Mouse (Mus musculus): ENCODE measurements around the gene Ptpn9. TPM values are rescaled to one million over a fixed set of nuclear protein-coding genes. Genes with fewer than 3 reads are reported as not detected.

The Ptpn9 gene
- total RNA-seq, 2 experiments from 2014 or later = 10.0 to 10.7 TPM

GRCm38 (mm10) chr9:57012393-57012792, 17.7 kb downstream of the Ptpn9 start:
- no peak for DNase-seq (ENCODE audit: low spot score)
- intact Hi-C loops (cut with DNase I) = no loop called here

- intact Hi-C loops (cut with DNase I) = no loop called here
- DNase-seq (ENCODE audit: low spot score) = no peak
These were observed 18.2 kb downstream of the Ptpn9 start for GRCm38 (mm10) chr9:57012895-57013294.

- intact Hi-C loops (cut with DNase I) = no loop called here
- DNase-seq (ENCODE audit: low spot score) = no peak
These were observed 19.0 kb downstream of the Ptpn9 start for GRCm38 (mm10) chr9:57013756-57014155.

GRCm38 (mm10) chr9:57014766-57015165, 20.0 kb downstream of the Ptpn9 start:
- no peak for DNase-seq (ENCODE audit: low spot score)
- intact Hi-C loops (cut with DNase I) = no loop called here

- DNase-seq (ENCODE audit: low spot score) = no peak
- intact Hi-C loops (cut with DNase I) = no loop called here
These were observed 22.9 kb downstream of the Ptpn9 start for GRCm38 (mm10) chr9:57017631-57018030.

GRCm38 (mm10) chr9:57031756-57032155, 37.0 kb downstream of the Ptpn9 start:
- intact Hi-C loops (cut with DNase I) = loop anchor here (5.0 kb wide), 1 partner anchor 139 kb away; no protein-coding TSS in a partner anchor

GRCm38 (mm10) chr9:57056237-57056636, 61.5 kb downstream of the Ptpn9 start:
- no peak for DNase-seq (ENCODE audit: low spot score)
- intact Hi-C loops (cut with DNase I) = loop anchor here (2.0 to 5.0 kb wide), 2 partner anchors 75 to 164 kb away; partner anchors contain the start of gene Man2c1

More at GRCm38 (mm10) chr9:57031756-57032155, 37.0 kb downstream of the Ptpn9 start:
- DNase-seq (ENCODE audit: low spot score) = no peak

GRCm38 (mm10) chr9:57064164-57064563, 69.4 kb downstream of the Ptpn9 start:
- no peak for DNase-seq (ENCODE audit: low spot score)
- intact Hi-C loops (cut with DNase I) = no loop called here

GRCm38 (mm10) chr9:57068266-57068665, 73.5 kb downstream of the Ptpn9 start:
- intact Hi-C loops (cut with DNase I) = no loop called here
- DNase-seq (ENCODE audit: low spot score) = no peak

GRCm38 (mm10) chr9:57070262-57070661, 75.5 kb downstream of the Ptpn9 start:
- intact Hi-C loops (cut with DNase I) = loop anchor here (2.0 to 5.0 kb wide), 2 partner anchors 61 to 138 kb away; partner anchors contain the start of gene Man2c1
- no peak for DNase-seq (ENCODE audit: low spot score)

- DNase-seq (ENCODE audit: low spot score) = no peak
- intact Hi-C loops (cut with DNase I) = loop anchor here (2.0 to 5.0 kb wide), 2 partner anchors 60 to 139 kb away; partner anchors contain the start of gene Man2c1
These were observed 76.2 kb downstream of the Ptpn9 start for GRCm38 (mm10) chr9:57070800-57071545.

GRCm38 (mm10) chr9:57071801-57072351, 77.2 kb downstream of the Ptpn9 start, which contains the start of gene Sin3a:
TSS of gene Sin3a (plus strand) at chr9:57072040.
- intact Hi-C loops (cut with DNase I) = loop anchor here (2.0 to 5.0 kb wide), 2 partner anchors 59 to 140 kb away; partner anchors contain the start of gene Man2c1
- DNase-seq (ENCODE audit: low spot score) = peak; percentile 60

GRCm38 (mm10) chr9:57072526-57072988, 77.8 kb downstream of the Ptpn9 start:
- intact Hi-C loops (cut with DNase I) = loop anchor here (5.0 kb wide), 1 partner anchor 140 kb away; no protein-coding TSS in a partner anchor
- no peak for DNase-seq (ENCODE audit: low spot score)

- DNase-seq (ENCODE audit: low spot score) = peak; percentile 97
- intact Hi-C loops (cut with DNase I) = loop anchor here (5.0 kb wide), 1 partner anchor 141 kb away; no protein-coding TSS in a partner anchor
These were observed 78.5 kb downstream of the Ptpn9 start for GRCm38 (mm10) chr9:57072989-57073789.

GRCm38 (mm10) chr9:57073790-57074094, 79.0 kb downstream of the Ptpn9 start:
- no peak for DNase-seq (ENCODE audit: low spot score)
- intact Hi-C loops (cut with DNase I) = loop anchor here (5.0 kb wide), 1 partner anchor 141 kb away; no protein-coding TSS in a partner anchor

GRCm38 (mm10) chr9:57074171-57074821, 79.6 kb downstream of the Ptpn9 start:
- intact Hi-C loops (cut with DNase I) = loop anchor here (5.0 kb wide), 1 partner anchor 142 kb away; no protein-coding TSS in a partner anchor
- peak; percentile 4 for DNase-seq (ENCODE audit: low spot score)

GRCm38 (mm10) chr9:57074822-57075603, 80.3 kb downstream of the Ptpn9 start:
- intact Hi-C loops (cut with DNase I) = loop anchor here (5.0 kb wide), 1 partner anchor 143 kb away; no protein-coding TSS in a partner anchor
- DNase-seq (ENCODE audit: low spot score) = peak; percentile 64

GRCm38 (mm10) chr9:57075681-57076381, 81.1 kb downstream of the Ptpn9 start:
- DNase-seq (ENCODE audit: low spot score) = peak; percentile 98
- intact Hi-C loops (cut with DNase I) = no loop called here

Data from heart, postnatal 25 days (tissue).